Mouse (Mus musculus) E14TG2a.4 (cell line): ENCODE data around the gene Pyy.

Experiments
- CTCF ChIP-seq: conservative IDR thresholded peaks from 2 replicates; pipeline ENCODE4 v1.5.1; 2014; ENCODE audit warnings: low read length
- NANOG ChIP-seq: IDR thresholded peaks from 2 replicates; pipeline ENCODE4 v1.6.1; 2014; ENCODE audit warnings: borderline replicate concordance, low read length, mixed read lengths
- POU5F1 ChIP-seq: IDR thresholded peaks from 2 replicates; pipeline ENCODE4 v1.6.1; 2014; ENCODE audit warnings: low read length, borderline replicate concordance

DNA sequence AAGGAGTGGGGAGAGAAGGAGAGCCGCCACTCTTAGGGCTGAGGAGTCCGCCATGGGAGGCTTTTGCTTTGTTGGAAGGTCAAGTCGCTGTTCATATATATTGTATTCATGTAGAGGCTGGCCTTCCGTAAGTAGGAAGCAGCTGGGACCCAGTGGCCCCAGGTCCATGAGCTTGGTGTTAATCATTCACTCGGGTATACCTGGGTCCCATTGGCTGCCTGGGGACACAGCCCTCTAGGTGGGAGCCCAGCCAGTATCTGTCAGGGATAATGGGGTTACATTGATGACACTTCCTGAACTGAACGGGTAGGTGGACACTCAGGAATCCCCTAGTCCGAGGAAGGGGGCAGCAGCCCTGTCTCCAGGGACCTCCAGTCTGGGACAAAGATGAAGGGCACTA is 34.7 kb upstream of the Pyy start:
- no peak for TF ChIP-seq CTCF
- TF ChIP-seq NANOG = no peak
- TF ChIP-seq POU5F1 = no peak
